8 mouse cellular contexts compared by ENCODE assay signal in the genomic region with DNA sequence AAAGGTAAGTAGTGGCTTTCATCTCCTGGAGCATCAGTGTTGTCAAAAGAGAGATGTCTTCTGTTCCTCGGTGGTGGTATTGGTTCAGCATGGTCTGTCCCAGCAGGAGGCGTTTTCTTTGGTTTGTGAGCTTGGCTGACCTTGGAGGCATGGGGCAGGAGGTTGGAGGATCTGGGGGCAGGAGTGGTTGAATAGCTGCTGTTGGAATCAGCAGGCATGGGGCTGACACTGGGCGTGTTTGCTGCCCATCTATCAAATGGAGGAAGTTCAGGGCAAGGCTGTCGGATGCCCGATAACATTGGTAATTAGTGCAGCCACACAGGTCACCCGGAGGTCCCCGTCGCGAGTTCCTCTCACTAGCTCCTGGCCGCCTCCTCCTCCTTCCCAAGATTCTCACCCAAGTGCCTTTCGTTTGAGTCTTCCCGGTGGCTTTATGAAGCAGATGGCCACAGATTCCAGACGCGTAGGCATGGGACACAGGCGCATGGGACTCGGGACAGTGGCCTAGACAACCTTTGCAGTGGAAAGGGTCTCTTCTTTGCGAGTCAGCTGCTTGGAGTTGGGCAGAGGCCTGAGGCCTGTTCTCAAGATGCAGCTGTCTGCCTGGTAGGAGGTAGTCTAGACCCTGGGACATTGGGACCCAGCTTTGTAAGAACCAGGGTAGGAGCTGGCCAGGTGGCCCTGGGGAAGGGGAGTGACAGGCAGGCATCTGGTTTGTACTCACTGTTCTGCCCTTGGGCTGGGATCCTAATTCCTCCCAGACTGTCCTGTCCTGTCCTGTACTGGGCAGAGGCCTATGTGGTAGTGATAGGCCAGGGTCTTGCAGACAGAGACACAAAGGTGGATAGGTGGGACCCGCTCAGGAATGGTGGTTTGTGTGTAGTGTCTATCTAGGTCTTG. TPM values are rescaled to one million over a fixed set of nuclear protein-coding genes. Genes with fewer than 3 reads are reported as not detected.
DNase-seq lines count a peak whose midpoint lies in the region; ATAC-seq and TF ChIP-seq lines count a peak whose summit lies in the region.

No protein-coding gene starts in this region.

- H3K4me1 ChIP-seq in hindbrain, embryonic 10.5 days (replicated peaks), result peaks cover 88% of the 10 kb centered on the region
- H3K4me1 ChIP-seq in limb, embryonic 13.5 days, result peaks cover 86% of the 10 kb centered on the region
- H3K4me1 ChIP-seq in olfactory bulb, adult 2 months (ENCODE audit: control insufficient read depth, insufficient read depth, low read length), result peaks cover 78% of the 10 kb centered on the region

- 0 out of 2 replicates have a peak, but pooled peaks have one; percentile 18 for TF ChIP-seq POLR2A in olfactory bulb, adult 2 months (IDR thresholded peaks at IDR 0.05; ENCODE audit: insufficient read depth, low read depth, low read length)

- peak overlapping the region; percentile 87 for H3K9ac ChIP-seq in limb, embryonic 13.5 days

- no peak for ATAC-seq in limb, embryonic 13.5 days (ENCODE audit: low FRiP score, low read depth)

- peak overlapping the region; percentile 98 for H3K4me2 ChIP-seq in limb, embryonic 13.5 days (replicated peaks)

- peak overlapping the region; percentile 88; the same call in 1 of the 2 replicates for H3K27ac ChIP-seq in hindbrain, embryonic 10.5 days
- H3K27ac ChIP-seq in limb, embryonic 13.5 days, result no peak overlapping the region
- no peak overlapping the region for H3K27ac ChIP-seq in olfactory bulb, adult 2 months (ENCODE audit: insufficient read depth, low read depth, low read length)

- H3K4me3 ChIP-seq in hindbrain, embryonic 10.5 days, result peak overlapping the region; percentile 70
- H3K4me3 ChIP-seq in limb, embryonic 13.5 days, result peak overlapping the region; percentile 73
- H3K4me3 ChIP-seq in olfactory bulb, adult 2 months (ENCODE audit: insufficient read depth, low read depth, low read length), result peak overlapping the region; percentile 87

- 24% methylated on average over 18 of the region's 18 CpGs for WGBS in hindbrain, embryonic 10.5 days
- 15% methylated on average over 18 of the region's 18 CpGs for WGBS in limb, embryonic 13.5 days
- WGBS in olfactory bulb, adult 2 months, result 69% methylated on average over 18 of the region's 18 CpGs

- H3K9me3 ChIP-seq in hindbrain, embryonic 10.5 days, result no peaks in the 10 kb centered on the region
- no peaks in the 10 kb centered on the region for H3K9me3 ChIP-seq in limb, embryonic 13.5 days

- H3K36me3 ChIP-seq in hindbrain, embryonic 10.5 days, result peaks cover 16% of the 10 kb centered on the region
- H3K36me3 ChIP-seq in limb, embryonic 13.5 days, result peaks cover 10% of the 10 kb centered on the region

- no peak for TF ChIP-seq CTCF in olfactory bulb, adult 2 months (IDR thresholded peaks at IDR 0.05; ENCODE audit: insufficient read depth, low read depth, low read length)

- H3K27me3 ChIP-seq in hindbrain, embryonic 10.5 days (ENCODE audit: insufficient read depth, poor library complexity, severe bottlenecking), result peaks cover 82% of the 10 kb centered on the region
- 0 out of 2 replicates have a peak, but pooled peaks cover 4% of the 10 kb centered on the region for H3K27me3 ChIP-seq in limb, embryonic 13.5 days

- DNase-seq in MN1 (ENCODE audit: low spot score), result peak; percentile 57
- peak; percentile 55 for DNase-seq in embryo, embryonic 9.5 days (ENCODE audit: extremely low spot score)
- peak; percentile 58 for DNase-seq in hindbrain, embryonic 10.5 days (ENCODE audit: low spot score)
- DNase-seq in urinary bladder, postnatal 4 days (ENCODE audit: low spot score in 2 of 2), result no peak
- no peak for DNase-seq in right cerebral cortex, postnatal 14 days
- no peak for DNase-seq in left cerebral cortex, adult 18-20 months (ENCODE audit: low spot score in 2 of 2)

RNA-seq across cellular contexts. Expression of a gene that starts 2.7 kb away (rescaled TPM):
- 14.3 and 22.9 TPM in 2 replicates for polyA plus RNA-seq in hindbrain, embryonic 10.5 days (2016; fragmentation: Nextera tagmentation; extraction: Ambion mirVana)
- polyA plus RNA-seq in limb, embryonic 13.5 days (2015; fragmentation: Nextera tagmentation; extraction: Ambion mirVana), result 6.9 and 7.1 TPM in 2 replicates
- 42.5 and 91.1 TPM in 2 replicates for polyA plus RNA-seq in olfactory bulb, adult 2 months (2012; ENCODE audit: insufficient read depth, insufficient read length, low replicate concordance, missing spikeins)
- 10 to 100 TPM; 79.8 to 90.8 TPM for total RNA-seq in left cerebral cortex, adult 18-20 months (2021)

RNA-seq across cellular contexts. Expression of a gene that starts 53.7 kb away (rescaled TPM):
- 0.95 and 4.1 TPM in 2 replicates for polyA plus RNA-seq in hindbrain, embryonic 10.5 days (2016; fragmentation: Nextera tagmentation; extraction: Ambion mirVana)
- not detected in 2 replicates for polyA plus RNA-seq in limb, embryonic 13.5 days (2015; fragmentation: Nextera tagmentation; extraction: Ambion mirVana)
- not detected in 2 replicates for polyA plus RNA-seq in olfactory bulb, adult 2 months (2012; ENCODE audit: insufficient read depth, insufficient read length, low replicate concordance, missing spikeins)
- under 1 TPM in 1 of 2 experiments, not detected in 1; 0.63 TPM for total RNA-seq in left cerebral cortex, adult 18-20 months (2021)

Comparison
In these comparisons a context has a peak if more than half of its experiments do, and no peak if none do; other contexts are left out.
1. DNase-seq: peak in MN1 (single experiment), embryo, embryonic 9.5 days (single experiment) and hindbrain, embryonic 10.5 days (single experiment); none in urinary bladder, postnatal 4 days (0 of 2), right cerebral cortex, postnatal 14 days (single experiment) and left cerebral cortex, adult 18-20 months (0 of 2).
2. Peak in every context shown above with its lines, with median percentiles within 50 percentile points of each other: H3K4me3 ChIP-seq.